Mouse (Mus musculus) embryonic facial prominence, embryonic 14.5 days (tissue): ENCODE data around the gene Engase. TPM values are rescaled to one million over a fixed set of nuclear protein-coding genes. Genes with fewer than 3 reads are reported as not detected.

ENCODE experiments used
- ATAC-seq: fragments of 200-750 bp; cut with Nextera tagmentation; 2 replicates; pipeline ENCODE4 v1.8.0; 2017; ENCODE audit warnings: low read depth, moderate number of reproducible peaks, moderate TSS enrichment
- DNase-seq: peaks from one replicate; pipeline ENCODE4 v3.0.0-alpha.2; 2015; ENCODE audit warnings: low spot score
- H3K27ac ChIP-seq: fragments of 300-500 bp; sonication (generic); replicated peaks from 2 replicates; pipeline ENCODE4 v1.5.1; 2014; ENCODE audit warnings: low read depth, mild to moderate bottlenecking, low read length, moderate library complexity
- H3K27me3 ChIP-seq: fragments of 300-500 bp; sonication (generic); replicated peaks from 2 replicates; pipeline ENCODE4 v1.6.1; 2014; ENCODE audit warnings: low read length; ENCODE audit not compliant: control insufficient read depth, insufficient read depth
- H3K36me3 ChIP-seq: fragments of 300-500 bp; sonication (generic); 2 replicates; pipeline ENCODE4 v1.6.1; 2014; ENCODE audit warnings: low read length, mixed read lengths; ENCODE audit not compliant: control insufficient read depth, insufficient read depth
- H3K4me1 ChIP-seq: fragments of 300-500 bp; sonication (generic); 2 replicates; pipeline ENCODE4 v1.6.1; 2014; ENCODE audit warnings: antibody characterized with exemption, low read length; ENCODE audit not compliant: control insufficient read depth, insufficient read depth
- H3K4me2 ChIP-seq: fragments of 300-500 bp; sonication (generic); 2 replicates; pipeline ENCODE4 v1.6.1; 2014; ENCODE audit warnings: low read depth, mild to moderate bottlenecking, low read length, moderate library complexity, mixed read lengths
- H3K4me3 ChIP-seq: fragments of 300-500 bp; sonication (generic); 2 replicates; pipeline ENCODE4 v1.5.1; 2014; ENCODE audit warnings: low read depth, mild to moderate bottlenecking, low read length
- H3K9ac ChIP-seq: fragments of 300-500 bp; sonication (generic); 2 replicates; pipeline ENCODE4 v1.6.1; 2014; ENCODE audit warnings: low read depth, mild to moderate bottlenecking, low read length, moderate library complexity, mixed read lengths
- H3K9me3 ChIP-seq: fragments of 300-500 bp; sonication (generic); 2 replicates; pipeline ENCODE4 v1.6.1; 2016; ENCODE audit warnings: low read length; ENCODE audit not compliant: control insufficient read depth
- WGBS: fragments of 180-500 bp; shearing (Covaris S2); extraction: QIAGEN DNeasy Blood & Tissue Kit; methylation state at CpG from one replicate; pipeline ENCODE4 v1.1.7; 2014; 5-methylcytosine and 5-hydroxymethylcytosine counted together
- polyA plus RNA-seq: library from polyadenylated mRNA; unstranded; fragments of >200 nt; fragmentation: Nextera tagmentation; extraction: Ambion mirVana; gene quantifications from 2 replicates; pipeline ENCODE4 v1.2.1, GENCODE M21; 2014

Gene Engase
- polyA plus RNA-seq, 1 experiment from 2014 or later, result 6.0 TPM

DNA sequence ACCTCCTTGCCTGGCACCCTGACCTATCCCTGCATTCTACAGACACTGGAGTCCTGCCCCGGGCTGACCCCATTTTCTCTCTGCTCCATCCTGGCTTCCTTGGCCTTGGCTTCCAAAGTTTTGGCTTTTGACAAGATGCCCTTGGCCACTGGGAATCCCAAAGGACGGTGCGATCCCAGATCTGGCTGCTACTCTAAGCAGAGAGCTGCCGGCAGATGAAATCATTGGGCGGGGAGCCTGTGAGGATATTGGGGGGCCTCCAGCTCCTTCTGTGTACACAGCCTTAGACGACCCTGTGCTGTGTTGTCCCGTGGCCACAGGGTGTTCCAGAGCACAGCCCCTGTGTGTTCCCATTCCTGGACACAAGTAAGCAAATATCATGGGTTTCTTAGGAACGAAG lies 28.2 kb upstream of the Engase start:
- no peak overlapping the region for H3K27ac ChIP-seq
- H3K9ac ChIP-seq, result no peak overlapping the region
- H3K9me3 ChIP-seq, result no peaks in the 10 kb centered on the region
- no peaks in the 10 kb centered on the region for H3K4me1 ChIP-seq
- ATAC-seq (no peak), DNase-seq (no peak)
- no peaks in the 10 kb centered on the region for H3K27me3 ChIP-seq
- 81% methylated on average over 8 of the region's 8 CpGs for WGBS
- no peak overlapping the region for H3K4me2 ChIP-seq
- H3K36me3 ChIP-seq, result peaks cover 15% of the 10 kb centered on the region
- H3K4me3 ChIP-seq, result no peak overlapping the region

DNA sequence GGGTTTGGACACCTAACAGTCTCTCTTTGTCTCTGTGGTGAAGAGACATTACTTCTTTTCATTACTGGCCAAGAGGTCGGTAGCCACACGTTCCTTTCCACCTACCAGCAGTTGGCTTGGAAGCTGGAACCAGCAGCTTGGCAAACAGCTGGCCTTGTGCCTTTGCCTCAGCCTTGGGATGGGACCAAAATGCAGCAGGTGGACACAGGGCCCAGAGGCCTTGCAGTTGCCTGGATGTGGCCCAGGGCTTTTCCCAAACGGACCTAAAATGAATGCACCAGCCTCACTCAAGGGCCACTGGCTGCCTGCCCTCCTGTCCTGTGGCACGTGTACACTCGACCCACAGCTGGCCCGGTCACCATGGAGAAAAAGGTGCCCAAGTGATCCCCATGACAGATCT lies 25.4 kb upstream of the Engase start:
- H3K4me3 ChIP-seq, result no peak overlapping the region
- no peak overlapping the region for H3K27ac ChIP-seq
- H3K9ac ChIP-seq, result no peak overlapping the region
- DNase-seq (no peak), ATAC-seq (no peak)
- peaks cover 15% of the 10 kb centered on the region for H3K36me3 ChIP-seq
- no peaks in the 10 kb centered on the region for H3K4me1 ChIP-seq
- no peak overlapping the region for H3K4me2 ChIP-seq
- 92% methylated on average over 6 of the region's 6 CpGs for WGBS
- H3K27me3 ChIP-seq, result no peaks in the 10 kb centered on the region
- no peaks in the 10 kb centered on the region for H3K9me3 ChIP-seq

DNA sequence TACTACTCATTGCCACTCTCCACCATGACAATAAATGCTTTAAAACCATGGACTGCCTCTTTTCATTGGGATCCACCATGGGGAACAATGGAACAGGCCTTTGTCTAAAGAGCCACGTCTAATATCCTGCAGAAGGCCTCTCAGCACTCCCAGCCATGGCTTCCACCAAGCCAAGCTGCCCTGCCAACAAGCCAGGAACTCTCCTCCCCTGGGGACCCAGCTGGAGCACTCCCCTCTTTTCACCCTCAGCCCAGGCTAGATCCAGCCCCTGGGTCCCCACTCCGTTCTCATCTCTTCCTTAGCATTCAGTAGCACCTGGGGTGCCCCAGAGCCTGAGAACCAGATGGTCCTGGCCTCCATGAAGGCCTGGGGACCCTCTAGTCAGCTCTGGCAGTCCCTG lies 23.7 kb upstream of the Engase start:
- H3K4me2 ChIP-seq, result no peak overlapping the region
- no peak overlapping the region for H3K4me3 ChIP-seq
- H3K36me3 ChIP-seq, result peaks cover 12% of the 10 kb centered on the region
- H3K9ac ChIP-seq, result no peak overlapping the region
- no peaks in the 10 kb centered on the region for H3K9me3 ChIP-seq
- H3K27ac ChIP-seq, result no peak overlapping the region
- H3K27me3 ChIP-seq, result no peaks in the 10 kb centered on the region
- DNase-seq, result no peak
- no peak for ATAC-seq
- 70% methylated on average over 2 of the region's 2 CpGs for WGBS
- H3K4me1 ChIP-seq, result no peaks in the 10 kb centered on the region

DNA sequence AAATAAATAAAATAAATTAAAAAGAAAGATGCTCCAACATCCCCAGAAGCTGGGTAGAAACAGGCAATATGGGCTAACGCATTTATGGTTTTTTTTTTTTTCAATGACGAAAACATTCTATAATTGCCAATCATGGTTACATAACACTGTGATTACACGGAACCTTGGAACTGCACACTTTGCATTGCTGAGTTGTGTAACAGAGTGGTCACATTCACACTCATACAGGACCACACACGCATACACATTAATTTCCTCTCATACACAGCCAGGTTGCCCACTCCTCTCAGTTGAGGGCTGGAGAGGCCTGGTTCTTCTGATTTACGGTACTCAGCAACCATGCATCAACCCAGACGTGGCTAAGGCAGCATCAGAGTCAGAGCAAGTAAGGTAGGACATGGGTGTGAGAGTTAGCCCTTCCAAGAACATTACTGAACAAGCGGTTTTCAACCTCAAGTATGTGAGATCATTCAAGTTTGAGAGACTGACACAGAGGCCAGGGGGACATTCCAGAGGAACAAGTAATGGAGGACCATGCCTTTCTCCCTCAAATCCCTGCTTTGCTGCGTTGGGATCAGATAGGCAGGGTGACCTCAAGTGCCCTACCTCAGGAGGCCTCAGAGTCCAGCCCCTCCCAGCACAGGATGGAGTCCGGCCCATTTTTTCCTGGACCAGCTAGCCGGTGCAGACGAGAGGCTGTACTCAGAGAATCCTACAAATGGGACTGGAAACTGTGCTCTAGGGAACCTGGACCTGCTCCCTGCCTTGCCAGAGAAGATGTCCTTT lies 22.6 kb upstream of the Engase start:
- no peak overlapping the region for H3K4me3 ChIP-seq
- 73% methylated on average over 11 of the region's 11 CpGs for WGBS

DNA sequence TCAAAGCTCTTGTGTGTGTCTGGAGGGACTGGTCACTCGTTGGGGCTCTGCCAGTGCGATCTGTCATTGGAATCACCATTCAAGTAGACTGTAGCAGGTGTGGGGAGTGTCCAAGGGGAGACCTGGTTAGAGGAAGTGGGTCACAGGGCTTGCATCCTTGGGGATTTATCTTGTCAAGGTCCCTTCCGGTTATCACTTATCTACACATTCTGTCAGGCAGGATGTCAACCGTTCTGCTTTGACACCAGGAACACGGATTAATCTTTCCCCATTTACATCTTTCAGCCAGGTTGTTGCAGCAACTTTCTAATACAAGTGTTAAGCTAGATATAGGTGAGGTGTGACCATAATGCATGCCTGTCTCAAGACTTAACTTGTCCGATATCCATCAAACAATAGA lies 20.8 kb upstream of the Engase start:
- Histone ChIP-seq H3K36me3 (peaks cover under 1% of the 10 kb centered on the region; the same call in 1 of the 2 replicates), H3K4me1 (no peaks in the 10 kb centered on the region), H3K27ac (no peak overlapping the region), H3K9ac (no peak overlapping the region), H3K27me3 (no peaks in the 10 kb centered on the region), H3K4me2 (no peak overlapping the region), H3K9me3 (0 out of 2 replicates have a peak, but pooled peaks cover 3% of the 10 kb centered on the region), H3K4me3 (no peak overlapping the region)
- 87% methylated on average over 6 of the region's 6 CpGs for WGBS
- DNase-seq, result no peak
- ATAC-seq, result no peak

More for the DNA sequence above, 22.6 kb upstream of the Engase start:
- no peaks in the 10 kb centered on the region for H3K27me3 ChIP-seq
- no peaks in the 10 kb centered on the region for H3K9me3 ChIP-seq
- H3K27ac ChIP-seq, result no peak overlapping the region
- ATAC-seq (no peak), DNase-seq (no peak)
- H3K4me1 ChIP-seq, result no peaks in the 10 kb centered on the region
- H3K9ac ChIP-seq, result no peak overlapping the region
- peaks cover 5% of the 10 kb centered on the region for H3K36me3 ChIP-seq
- no peak overlapping the region for H3K4me2 ChIP-seq

DNA sequence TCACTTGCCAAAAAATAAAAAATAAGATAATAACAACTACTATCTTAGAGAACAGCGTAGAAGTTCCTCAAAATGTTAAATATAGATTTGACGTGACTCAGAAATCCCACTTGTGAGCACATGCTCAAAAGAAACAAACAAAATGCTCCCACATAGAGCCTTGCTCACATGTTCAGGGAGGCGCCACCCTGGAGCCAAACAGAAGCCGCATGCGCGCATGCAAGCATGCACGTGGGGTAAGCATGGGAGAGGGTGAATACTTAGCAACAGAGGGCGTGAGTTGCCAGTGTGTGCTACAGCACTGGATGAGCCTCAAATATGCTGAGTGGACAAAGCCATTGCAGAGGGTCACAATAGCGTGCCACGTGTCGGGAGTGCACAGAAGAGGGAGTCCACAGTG lies 19.7 kb upstream of the Engase start:
- WGBS, result 77% methylated on average over 11 of the region's 11 CpGs

DNA sequence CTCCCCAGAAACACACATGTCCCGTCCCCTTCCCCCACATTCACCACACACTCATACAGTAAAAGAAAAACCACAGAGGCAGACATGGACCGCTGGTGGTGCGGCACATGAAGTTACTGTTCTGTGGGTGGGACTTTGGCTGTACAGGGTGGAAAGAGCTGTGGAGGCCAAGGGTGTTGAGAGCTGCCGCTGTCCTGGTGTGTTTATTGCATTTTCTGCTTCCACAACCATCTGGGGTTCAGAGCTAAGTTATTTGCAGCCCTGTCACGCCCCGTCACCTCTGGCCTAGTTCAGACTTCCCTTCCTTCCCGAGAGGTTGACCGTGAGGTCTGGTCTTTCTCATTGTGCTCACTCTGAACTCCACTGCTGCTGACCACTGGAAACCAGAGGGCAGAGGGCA lies 17.6 kb upstream of the Engase start:
- H3K9ac ChIP-seq, result no peak overlapping the region

More for the DNA sequence above, 19.7 kb upstream of the Engase start:
- Histone ChIP-seq H3K36me3 (no peaks in the 10 kb centered on the region), H3K4me3 (no peak overlapping the region), H3K9me3 (0 out of 2 replicates have a peak, but pooled peaks cover 3% of the 10 kb centered on the region), H3K4me2 (no peak overlapping the region), H3K4me1 (no peaks in the 10 kb centered on the region), H3K27ac (no peak overlapping the region), H3K27me3 (no peaks in the 10 kb centered on the region), H3K9ac (no peak overlapping the region)
- DNase-seq (no peak), ATAC-seq (no peak)

DNA sequence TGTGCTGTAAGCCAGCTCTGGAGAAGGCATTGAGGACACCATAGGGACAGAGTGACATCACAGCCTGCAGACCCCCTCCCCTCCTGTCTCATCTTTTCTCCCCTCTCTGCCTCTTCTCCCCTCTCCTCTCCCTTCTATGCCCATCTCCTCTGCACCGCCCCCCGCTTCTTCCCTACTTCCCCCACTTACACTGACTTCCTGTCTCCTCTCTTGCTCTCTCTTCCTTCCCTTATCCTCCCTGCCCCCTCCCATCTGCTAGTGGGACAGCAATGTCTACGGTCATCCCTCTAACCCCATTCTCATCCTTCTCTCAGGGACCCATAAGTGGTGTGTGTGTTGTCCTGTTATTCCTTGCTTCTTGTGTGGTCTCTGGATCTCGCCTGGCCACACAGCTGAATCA lies 17.1 kb upstream of the Engase start:
- Histone ChIP-seq H3K9ac (no peak overlapping the region), H3K9me3 (0 out of 2 replicates have a peak, but pooled peaks cover 3% of the 10 kb centered on the region), H3K27me3 (no peaks in the 10 kb centered on the region), H3K4me1 (no peaks in the 10 kb centered on the region), H3K27ac (no peak overlapping the region), H3K4me2 (no peak overlapping the region), H3K4me3 (no peak overlapping the region), H3K36me3 (no peaks in the 10 kb centered on the region)
- 65% methylated on average over 4 of the region's 4 CpGs for WGBS
- no peak for ATAC-seq
- DNase-seq, result no peak

More for the DNA sequence above, 17.6 kb upstream of the Engase start:
- Histone ChIP-seq H3K27me3 (no peaks in the 10 kb centered on the region), H3K27ac (no peak overlapping the region), H3K4me1 (no peaks in the 10 kb centered on the region), H3K4me2 (no peak overlapping the region), H3K36me3 (no peaks in the 10 kb centered on the region), H3K4me3 (no peak overlapping the region), H3K9me3 (0 out of 2 replicates have a peak, but pooled peaks cover 3% of the 10 kb centered on the region)
- DNase-seq (no peak), ATAC-seq (0 out of 2 replicates have a peak, but pooled peaks have one; percentile 41)
- WGBS, result 41% methylated on average over 8 of the region's 8 CpGs

DNA sequence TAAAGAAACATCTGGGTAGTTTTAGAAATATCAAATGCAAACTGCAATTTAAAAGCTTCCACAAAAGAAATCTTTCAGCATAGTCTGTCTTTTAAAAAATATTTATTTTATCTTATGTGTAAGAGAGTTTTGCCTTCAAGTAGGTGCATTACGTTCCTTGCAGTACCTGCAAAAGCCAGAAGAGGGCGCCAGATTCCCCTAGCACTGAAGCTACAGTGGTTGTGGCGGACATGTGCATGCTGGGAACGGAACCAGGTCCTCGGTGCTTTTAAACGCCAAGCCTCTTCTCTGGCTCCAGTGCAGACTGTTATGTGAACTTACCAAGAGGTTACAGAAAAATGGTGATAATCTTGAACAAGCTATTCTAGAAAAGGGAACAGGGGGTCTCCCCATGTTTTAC lies 16.3 kb upstream of the Engase start:
- H3K9me3 ChIP-seq, result 0 out of 2 replicates have a peak, but pooled peaks cover 3% of the 10 kb centered on the region
- no peak overlapping the region for H3K4me3 ChIP-seq
- WGBS, result 58% methylated on average over 6 of the region's 6 CpGs
- H3K27me3 ChIP-seq, result no peaks in the 10 kb centered on the region
- no peak for DNase-seq
- no peak overlapping the region for H3K27ac ChIP-seq
- no peaks in the 10 kb centered on the region for H3K36me3 ChIP-seq
- ATAC-seq, result no peak
- no peak overlapping the region for H3K4me2 ChIP-seq
- H3K4me1 ChIP-seq, result no peaks in the 10 kb centered on the region
- no peak overlapping the region for H3K9ac ChIP-seq
